Mouse (Mus musculus) erythroid progenitor cell, adult 5-6 weeks (primary cell): ENCODE data around the gene Cryga. TPM values are rescaled to one million over a fixed set of nuclear protein-coding genes. Genes with fewer than 3 reads are reported as not detected.

ENCODE experiments used
- ATAC-seq: replicated peaks from 2 replicates; pipeline ENCODE4 v1.8.0; 2016; ENCODE audit warnings: moderate number of reproducible peaks, mild to moderate bottlenecking, moderate TSS enrichment, inconsistent platforms; ENCODE audit not compliant: poor library complexity, low FRiP score, severe bottlenecking
- total RNA-seq, 2 experiments: library from RNA; stranded (forward) in 1 of 2; stranded (reverse) in 1 of 2; fragments of 150-400 nt in 1 of 2; fragments of 186-747, 209-891 nt in 1 of 2; gene quantifications; 2 replicates each; pipeline versions ENCODE4 v1.2.3 to v1.2.4; 2015 to 2017; ENCODE audit warnings: low replicate concordance in 2 of 2

Cryga gene
- total RNA-seq (2015; ENCODE audit: low replicate concordance) (not detected in 2 replicates), total RNA-seq (2017; ENCODE audit: low replicate concordance) (not detected in 2 replicates)

DNA sequence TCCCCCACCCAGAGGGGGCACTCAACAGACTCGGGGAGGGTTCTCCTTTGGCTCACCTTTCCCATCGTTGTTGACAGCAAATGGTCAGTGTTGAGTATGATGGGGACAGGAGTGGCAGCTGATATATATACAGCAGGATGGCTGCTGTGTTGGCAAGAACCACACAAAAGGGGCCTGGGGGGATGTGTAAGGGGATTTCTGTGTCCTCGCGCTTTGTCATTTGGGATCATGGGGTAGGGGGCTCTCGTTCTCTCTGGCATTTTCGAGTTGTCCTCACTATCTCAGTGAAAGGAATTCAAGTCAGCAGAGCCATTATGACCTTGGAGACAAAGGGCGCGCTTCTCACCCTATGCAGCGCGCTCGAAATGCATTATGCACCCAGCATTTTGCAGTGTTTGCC is at the start of gene Cryga:
Cryga (minus strand) TSS at position 101 of the 400 bp plus-strand sequence.
- no peak for ATAC-seq

DNA sequence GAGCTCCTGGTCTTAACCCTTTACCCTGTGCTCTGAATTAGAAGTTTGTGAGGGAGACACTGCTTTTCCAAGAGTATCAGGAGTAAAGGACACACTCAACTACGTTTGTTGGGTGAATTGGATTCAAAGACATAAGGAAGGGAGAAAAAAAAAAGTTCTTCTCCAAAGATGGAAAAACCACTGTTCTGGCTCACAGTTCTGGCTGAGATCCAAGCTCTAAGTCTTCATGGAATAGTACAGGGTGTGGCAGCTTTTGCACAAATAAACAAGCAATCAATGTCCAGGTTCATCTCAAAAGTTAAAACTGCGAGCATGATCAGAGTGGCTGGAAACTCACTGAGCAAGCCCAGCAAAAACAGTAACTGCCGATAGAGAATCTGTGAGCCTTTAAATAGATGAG is 44.8 kb upstream of the Cryga start:
- ATAC-seq, result no peak

DNA sequence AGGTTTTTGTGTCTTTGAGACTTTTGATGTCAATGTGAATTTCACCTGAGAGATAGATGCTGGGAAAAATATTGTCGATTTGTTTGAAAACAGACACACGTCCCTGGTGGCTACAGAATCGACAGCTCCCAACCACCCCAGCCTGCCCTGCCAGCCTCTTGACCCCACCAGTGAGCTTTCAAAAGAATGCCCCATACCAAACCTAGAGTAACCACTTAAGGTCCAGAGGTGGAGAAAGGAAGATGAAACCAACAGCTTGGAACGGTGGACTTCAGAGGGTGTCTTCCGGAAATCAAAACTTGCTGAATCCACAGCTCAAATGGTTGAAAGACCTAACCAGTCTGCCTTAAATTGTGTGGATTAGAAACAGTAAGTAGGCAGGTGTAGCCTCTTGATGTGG is 44.2 kb upstream of the Cryga start:
- ATAC-seq, result no peak

DNA sequence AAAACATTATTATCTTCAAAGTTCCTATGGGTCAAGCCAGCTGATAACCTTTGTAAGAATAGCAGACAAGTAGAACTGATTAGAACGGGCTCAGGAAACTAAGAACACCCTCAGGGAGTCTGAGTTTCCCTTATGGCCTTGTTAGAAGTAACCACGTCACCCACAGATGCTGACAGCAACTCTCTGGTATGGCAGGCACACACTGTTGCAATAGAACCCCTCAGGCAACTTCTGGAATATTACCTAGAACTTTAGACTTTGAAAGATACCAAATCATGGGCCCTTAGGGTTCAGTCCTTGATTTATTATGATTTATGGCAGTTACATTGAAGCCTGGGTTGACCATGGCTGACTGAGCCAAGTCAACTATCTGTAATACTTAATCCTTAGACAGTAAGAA is 43.4 kb upstream of the Cryga start:
- ATAC-seq, result no peak

DNA sequence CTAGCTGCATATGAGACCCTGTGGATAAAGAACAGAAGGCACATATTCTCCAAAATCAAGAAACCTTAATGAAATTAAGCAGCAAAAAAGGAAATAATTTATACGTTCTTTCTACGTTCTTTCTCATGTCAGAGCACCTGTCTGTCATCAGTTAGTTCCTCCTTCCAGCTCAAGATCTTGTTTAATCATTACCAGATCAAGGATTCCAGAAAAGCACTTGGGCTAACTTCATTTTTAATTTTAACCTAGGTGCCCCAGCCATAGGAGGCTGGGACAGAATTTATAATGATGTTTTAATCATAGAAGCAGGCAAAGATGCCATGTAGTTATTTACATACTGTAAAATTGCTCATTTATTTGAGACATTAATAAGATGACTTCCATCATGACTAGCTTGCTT is 41.6 kb upstream of the Cryga start:
- ATAC-seq, result no peak

DNA sequence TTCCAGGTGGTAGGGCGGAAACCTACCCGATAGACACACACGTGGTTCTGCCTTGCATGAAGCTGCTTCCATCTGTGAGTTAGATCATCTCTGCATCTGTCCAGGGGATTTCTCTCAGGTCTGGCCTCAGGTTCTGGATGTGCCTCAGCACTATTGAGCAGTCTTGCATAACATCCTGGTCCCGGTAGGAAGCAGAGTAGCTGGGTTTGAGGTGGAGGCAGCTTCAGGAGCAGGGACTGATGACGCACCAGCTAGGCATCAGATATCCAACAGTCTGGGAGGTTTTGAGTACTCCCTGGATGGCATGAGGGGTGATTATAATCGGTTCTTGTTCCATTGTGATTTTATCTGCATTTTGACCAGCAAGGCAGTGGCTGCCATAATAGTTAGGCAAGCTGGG is 34.4 kb upstream of the Cryga start:
- no peak for ATAC-seq

DNA sequence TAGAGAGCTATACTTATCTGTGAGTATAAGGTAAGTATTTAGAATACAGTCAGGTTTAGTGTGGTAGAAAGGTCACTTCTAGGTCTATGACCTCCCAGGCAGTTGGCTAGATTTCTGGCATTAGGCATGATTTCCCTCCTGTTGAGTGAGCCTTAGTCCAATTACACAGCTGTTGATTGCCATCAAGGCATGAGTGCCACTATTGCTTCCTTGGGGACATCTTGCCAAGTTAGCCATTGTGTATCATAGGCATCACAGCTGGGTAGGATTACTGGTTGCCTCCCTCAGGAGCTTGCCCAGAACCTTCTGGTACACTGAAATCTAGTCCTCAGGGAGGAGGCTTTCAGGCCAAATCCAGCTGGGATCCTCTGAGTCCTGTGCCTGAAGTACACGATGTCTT is 29.7 kb upstream of the Cryga start:
- ATAC-seq, result no peak

DNA sequence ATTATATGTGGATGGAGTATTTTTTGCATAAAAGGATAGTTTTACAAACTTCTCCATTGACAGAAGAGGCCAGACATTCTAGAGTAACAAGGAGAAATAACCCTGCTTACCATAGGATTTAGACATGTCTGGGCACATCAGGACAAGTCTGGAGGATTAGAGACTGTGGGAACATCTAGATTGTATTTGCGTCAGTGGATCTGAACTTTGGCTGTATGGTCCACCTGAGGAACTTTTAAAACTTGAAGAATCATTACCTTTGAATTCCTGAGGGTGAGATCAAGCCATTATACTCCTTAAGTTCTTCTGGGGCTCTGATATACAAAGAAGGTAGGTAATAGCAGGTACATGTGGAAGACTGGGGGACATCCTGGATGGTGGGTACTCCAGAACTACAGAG is 28.5 kb upstream of the Cryga start:
- ATAC-seq, result no peak

DNA sequence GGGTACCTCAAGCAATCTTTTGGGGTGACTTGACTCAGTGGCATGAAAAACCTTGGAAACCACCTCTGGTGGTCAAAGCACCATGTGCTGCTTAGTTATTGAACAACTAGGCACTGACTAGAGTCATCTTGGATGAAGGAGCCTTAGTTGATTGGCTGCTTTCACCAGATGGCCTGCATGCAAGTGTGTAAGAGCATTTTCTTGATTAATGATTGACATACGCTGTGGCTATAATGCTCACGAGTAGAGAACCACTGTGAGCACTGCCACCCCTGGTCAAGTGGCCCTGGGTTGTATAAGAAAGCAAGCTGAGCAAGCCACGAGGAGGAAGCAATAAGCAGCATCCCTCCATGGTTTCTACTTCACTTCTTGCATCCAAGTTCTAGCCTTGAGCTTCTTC is 27.1 kb upstream of the Cryga start:
- ATAC-seq, result no peak

DNA sequence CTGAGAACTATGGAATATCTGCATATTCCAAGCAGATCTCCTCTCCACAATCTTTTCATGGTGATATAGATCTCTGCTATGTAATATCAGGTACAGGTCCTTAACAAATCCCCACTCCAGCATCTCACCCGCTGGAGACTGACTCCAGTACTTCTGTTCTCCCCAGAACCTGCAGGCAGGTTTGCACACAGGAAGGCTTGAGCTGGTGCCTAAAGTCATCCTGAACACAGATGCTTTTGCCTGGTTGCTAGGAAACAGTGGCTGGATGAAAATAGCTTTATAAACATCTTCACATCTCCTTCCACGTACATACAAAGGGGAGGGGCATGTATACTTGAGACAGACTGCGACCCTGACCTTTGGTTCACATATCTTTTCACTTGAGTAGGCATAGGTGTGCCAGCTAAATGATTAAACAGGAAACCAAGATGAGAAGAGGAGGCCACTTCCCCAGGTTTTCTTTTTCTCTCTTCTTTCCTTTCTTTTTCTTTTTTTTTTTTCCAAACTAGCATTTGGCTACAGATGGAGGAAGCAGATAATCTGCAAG is 26.5 kb upstream of the Cryga start:
- ATAC-seq, result no peak

DNA sequence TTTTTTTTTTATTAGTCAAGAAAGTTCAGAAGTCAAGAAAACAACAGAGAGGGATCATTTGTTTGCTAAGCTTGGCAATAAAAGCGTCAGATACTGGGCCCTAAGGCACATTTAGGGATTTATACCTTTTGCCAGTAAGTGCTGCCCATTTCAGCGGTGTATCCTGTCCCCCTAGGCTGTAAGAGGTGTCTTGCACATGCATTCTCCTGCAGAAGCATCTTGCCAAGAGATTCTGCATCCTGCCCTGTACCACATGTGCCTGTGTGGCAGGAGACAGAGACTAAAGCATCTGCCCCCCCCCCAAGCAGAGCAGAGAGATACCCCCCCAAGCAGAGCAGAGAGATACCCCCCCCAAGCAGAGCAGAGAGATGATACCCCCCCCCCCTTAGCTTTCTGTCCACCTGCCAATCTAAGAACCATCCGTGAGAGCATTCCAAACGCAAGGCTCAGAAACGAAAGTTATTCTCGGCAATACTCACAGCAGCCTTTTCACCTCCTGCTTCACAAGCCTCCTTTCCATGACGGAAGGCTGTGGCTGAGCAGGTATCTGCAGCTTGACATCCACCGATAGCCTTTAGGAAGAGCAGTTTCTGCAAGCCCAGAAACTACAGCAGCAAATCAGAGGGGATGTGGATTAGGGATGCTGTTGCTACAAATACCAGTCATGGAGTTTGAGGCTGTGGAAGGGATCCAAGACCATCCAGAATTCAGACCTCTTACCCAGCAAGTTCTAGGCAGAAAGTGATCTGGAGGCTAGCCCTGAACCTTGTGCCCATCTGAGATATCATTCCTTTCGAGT is 19.6 kb upstream of the Cryga start, which contains the start of gene D630023F18Rik:
D630023F18Rik (minus strand) TSS at position 641 of the 799 bp plus-strand sequence.
- no peak for ATAC-seq

DNA sequence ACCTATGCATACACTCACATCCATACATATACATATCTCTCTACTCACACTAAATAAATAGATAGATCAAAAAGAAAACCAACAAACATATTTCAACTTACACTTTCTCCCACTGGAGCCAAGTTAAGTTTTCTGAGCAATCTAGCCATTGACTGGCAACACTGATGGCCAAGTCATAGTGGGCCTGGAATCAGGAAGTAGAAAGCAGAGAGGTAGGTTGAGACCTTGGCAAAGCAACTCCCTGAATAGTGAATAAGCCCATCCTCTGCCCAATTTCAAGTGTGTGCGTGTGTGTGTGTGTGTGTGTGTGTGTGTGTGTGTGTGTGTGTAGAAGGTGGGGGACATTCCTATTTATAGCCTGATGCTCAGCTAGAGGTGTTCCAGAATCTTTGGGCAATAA is 16.3 kb upstream of the Cryga start, which contains the start of gene Gm28845:
Gm28845 (minus strand) TSS at position 121 of the 400 bp plus-strand sequence.
- no peak for ATAC-seq

DNA sequence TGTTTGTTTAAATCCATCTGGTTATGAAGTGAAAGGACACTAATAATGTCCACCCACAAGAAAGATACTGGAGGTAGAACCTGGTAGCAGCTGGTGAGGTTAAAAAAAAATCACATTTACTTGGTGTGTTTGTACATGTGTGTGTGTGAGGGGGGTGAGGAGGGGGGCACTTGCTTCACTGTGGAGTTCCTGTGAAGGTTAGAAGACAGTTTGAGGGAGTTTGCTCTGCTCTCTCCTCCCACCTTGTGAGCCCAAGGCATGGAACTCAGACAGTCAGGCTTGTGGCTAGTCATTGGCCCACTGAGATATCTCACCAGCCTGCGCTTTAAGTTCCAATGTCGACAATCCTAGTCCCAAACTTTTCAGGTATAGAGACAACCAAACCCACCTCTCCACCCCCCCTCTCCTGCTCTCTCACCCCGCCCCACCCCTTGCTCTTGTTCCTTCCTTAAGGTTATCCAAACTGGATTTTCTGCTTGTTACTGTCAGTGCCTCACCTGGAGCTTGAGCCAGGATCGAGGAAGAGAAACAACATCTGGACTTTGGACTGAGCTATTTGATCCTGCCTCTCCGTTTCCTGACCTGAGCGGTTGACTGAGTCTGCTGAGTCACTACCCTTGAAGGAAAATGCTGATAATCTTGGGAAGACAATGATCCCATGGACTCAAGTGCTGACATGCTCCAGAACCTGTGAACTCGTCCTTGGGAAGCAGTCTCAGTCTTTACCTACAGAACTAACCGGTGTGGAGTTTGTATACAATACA is 15.2 kb upstream of the Cryga start:
- ATAC-seq, result no peak

DNA sequence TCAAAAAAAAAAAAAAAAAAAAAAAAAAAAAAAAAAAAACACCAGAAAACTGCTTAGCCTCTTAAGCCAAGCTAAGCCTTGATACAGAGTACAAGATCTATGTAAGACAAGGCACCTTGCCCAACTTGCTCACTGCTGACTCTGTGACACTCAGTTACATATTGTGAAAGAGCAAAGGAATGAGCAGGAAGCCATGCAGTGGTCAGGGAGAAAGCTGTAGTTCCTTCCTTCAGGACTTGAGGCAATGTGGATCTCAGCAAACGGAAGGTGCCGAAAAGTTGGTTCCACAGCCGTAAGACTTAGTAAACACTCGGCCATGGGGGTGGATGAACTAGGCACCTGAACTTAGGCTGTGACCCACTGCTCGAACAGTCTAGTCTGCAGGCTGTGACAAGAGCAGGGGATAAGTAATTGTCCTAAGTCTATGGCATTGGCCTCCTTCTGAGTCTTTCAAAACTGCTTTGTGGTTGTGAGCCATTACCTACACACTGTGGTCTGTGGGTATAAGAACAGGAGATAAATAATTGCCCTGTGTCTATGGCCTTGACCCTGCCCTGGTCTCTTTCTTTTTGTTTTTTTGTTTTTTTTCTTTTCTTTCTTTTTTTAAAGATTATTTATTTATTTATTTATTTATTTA is 10.5 kb upstream of the Cryga start:
- ATAC-seq, result no peak

DNA sequence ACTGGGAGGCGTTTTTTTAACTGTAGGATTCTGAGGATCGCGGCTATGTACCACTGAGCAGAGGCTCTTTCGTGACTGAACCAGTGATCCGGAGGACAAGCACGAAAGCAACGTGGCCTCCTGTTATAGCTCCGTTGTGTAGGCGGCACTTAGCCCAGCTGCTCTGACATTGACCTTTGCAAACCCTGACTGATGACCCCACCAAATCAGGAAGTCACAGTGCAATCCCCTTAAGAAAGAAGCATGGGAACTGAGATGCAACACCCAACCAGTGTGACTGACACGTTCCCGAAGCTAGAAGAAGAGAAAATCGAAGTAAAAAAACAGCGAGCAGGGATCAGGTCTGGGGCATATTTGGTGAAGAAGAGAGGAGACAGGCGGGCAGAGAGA is 9.6 kb upstream of the Cryga start:
- ATAC-seq, result no peak

DNA sequence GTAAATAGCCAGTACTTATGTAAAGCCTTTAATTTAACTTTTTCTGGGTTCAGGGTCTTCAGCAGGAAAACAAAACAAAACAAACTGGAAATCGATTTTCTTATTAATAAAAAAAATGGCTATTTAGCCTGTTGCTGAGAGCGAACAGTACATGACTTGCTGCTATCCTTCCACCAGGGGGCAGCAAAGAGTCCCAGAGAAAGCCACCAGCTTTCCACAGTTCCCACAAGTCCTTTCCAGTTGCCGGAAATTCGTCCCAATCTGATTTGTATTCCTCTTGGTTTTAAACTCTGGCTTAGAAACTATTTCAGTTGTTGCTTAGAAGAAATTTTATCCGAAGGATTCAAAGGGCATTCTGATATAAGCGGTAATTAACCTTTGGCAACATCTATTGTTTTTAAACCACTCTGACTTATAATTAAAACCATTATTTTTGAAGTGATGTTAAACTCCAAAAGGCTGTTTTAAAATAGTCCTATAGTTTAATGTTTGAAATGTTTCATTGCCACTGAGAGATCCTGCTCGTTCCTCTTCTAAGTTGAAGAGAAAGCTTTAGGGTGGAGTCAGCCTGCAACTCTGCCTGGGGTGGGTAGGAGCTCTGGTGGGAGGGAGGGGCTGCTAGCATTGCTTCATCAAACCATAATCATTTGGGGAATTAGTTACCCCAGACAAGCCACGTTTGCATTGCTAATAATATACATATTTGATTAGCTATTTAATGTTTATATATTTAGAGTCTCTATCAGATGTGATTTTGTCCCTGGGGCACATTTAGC is 9.0 kb upstream of the Cryga start:
- ATAC-seq, result no peak

DNA sequence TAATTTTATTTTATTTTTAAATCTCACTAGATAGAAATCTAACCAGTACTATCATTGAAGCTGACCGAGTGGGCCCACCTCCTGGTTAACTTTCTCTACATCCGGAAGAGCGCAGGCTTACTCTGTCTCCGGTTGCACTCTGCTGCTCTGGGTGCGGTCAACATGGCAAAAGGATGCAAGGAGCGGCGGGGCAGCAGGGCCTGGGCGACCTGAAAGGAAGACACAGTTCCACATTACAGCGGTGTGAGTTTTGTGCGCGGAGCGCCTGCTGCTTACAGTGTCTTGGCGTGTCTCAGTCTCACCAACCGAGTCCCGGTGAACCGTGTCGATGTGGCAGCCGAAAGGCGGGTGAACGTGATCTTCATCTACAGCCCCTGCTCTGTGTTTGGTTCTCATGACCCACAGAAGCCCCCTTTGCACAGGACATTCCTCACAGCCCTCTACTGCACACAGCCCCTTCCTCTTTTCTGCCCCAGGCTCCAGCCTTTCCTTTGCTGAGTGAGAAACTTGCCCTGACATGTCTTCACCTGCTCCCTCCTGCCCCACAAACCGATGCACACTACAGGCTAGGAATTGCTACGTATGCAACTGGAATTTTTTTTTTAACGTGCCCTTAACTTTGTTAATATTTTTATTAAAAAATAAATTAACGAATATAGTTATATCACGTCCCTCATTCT is 6.7 kb upstream of the Cryga start:
- ATAC-seq, result no peak

DNA sequence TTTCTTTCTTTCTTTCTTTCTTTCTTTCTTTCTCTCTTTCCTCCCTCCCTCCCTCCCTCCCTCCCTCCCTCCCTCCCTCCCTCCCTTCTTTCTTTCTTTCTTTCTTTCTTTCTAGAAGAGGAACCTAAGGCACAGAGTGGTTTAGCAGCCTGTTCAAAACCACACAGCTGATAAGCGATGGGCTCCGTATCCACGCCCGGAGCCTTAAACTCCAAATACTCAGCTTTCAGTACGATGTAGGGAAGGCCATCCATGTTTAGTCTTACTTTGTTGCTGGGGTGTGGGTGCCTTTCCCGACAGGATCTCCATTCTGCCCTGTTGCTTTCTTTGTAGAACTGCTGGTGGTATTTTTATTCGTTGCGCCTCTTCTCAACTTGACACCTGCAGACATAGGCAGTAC is 6.0 kb upstream of the Cryga start:
- ATAC-seq, result no peak

DNA sequence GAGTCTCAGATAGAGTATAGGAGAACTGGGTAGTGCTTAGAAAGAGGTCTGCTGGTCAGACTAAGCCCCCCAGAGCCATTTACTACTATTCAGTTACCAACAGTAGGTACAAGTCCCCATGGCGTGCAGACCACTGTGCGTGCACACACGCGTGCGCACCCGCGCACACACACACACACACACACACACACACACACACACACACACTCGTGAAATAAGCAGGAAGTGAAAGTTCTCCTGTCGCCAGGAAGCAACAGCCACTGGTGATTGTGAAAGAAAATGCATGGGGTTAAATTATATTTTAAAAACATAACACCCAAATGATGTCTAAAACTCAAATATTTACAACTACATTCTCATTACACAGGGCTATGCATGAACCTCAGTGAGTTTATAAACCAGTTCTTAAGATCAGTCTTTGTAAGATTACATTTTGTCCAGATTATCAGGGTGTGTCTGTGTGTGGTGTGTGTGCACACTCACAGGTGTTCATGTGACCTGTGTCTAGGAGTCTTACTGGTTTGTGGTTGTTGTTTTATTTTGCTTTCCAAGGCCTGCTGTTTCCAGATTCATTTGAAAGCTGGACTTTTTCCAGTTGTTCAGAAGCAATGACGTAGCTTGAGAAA is 4.6 kb upstream of the Cryga start:
- ATAC-seq, result no peak
